Mouse (Mus musculus) G1E (cell line): ENCODE data around the gene Dysf.

ENCODE experiments used
- CTCF ChIP-seq: IDR thresholded peaks from 2 replicates; pipeline ENCODE4 v1.5.1; 2012; ENCODE audit warnings: low read depth, low read length, inconsistent platforms, mixed read lengths
- GATA2 ChIP-seq: IDR thresholded peaks from 2 replicates; pipeline ENCODE4 v1.6.1; 2012; ENCODE audit warnings: low read depth, low read length, inconsistent platforms, borderline replicate concordance
- TAL1 ChIP-seq: conservative IDR thresholded peaks from 2 replicates; pipeline ENCODE4 v1.6.1; 2012; ENCODE audit warnings: low read depth, low read length, inconsistent platforms, mixed read lengths

DNA sequence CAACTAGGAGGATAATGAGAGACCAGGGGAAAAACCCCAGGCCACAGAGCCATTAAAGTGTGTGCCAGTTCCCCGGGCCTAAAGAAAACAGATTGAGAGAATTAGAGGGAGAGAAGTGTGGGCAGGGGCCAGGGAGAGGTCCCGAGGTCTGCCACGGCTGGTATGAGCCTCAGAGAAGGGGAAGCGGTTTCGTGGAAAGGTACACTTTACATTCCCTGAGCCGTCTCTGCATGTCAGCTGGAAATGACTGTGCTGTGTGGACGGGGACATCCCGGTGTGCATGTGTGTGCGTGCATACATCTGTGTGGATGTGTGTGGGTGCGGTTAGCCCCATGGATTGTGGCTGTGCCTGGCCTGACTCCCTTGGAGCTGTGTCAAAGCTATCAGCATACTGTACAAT is 76.4 kb downstream of the Dysf start:
- TF ChIP-seq GATA2 (no peak), CTCF (no peak), TAL1 (no peak)
